Mouse (Mus musculus): ENCODE measurements around the gene Adgrg3.
"Not testable (repeated sequence)": the region's sequence is repeated elsewhere in the genome, so short reads cannot be mapped to it uniquely, and the experiment has no call there.

The Adgrg3 gene

GRCm38 (mm10) chr8:95025421-95025820 is 7.9 kb downstream of the Adgrg3 start:
- no peak for DNase-seq (ENCODE audit: extremely low spot score)

- not testable (repeated sequence) for DNase-seq (ENCODE audit: extremely low spot score)
Measured at GRCm38 (mm10) chr8:95028391-95028790, 10.9 kb downstream of the Adgrg3 start.

- DNase-seq (ENCODE audit: extremely low spot score): no peak
Measured at GRCm38 (mm10) chr8:95037106-95037925, 19.8 kb downstream of the Adgrg3 start.

GRCm38 (mm10) chr8:95041883-95042784 is 24.6 kb downstream of the Adgrg3 start:
- DNase-seq (ENCODE audit: extremely low spot score): no peak

GRCm38 (mm10) chr8:95044811-95045210 is 27.3 kb downstream of the Adgrg3 start:
- DNase-seq (ENCODE audit: extremely low spot score): no peak

GRCm38 (mm10) chr8:95046982-95047381 is 29.5 kb downstream of the Adgrg3 start:
- no peak for DNase-seq (ENCODE audit: extremely low spot score)

- DNase-seq (ENCODE audit: extremely low spot score): no peak
Measured at GRCm38 (mm10) chr8:95047884-95048680, 30.6 kb downstream of the Adgrg3 start.

- DNase-seq (ENCODE audit: extremely low spot score): no peak
Measured at GRCm38 (mm10) chr8:95049636-95050035, 32.1 kb downstream of the Adgrg3 start.

GRCm38 (mm10) chr8:95054438-95054837 is 36.9 kb downstream of the Adgrg3 start:
- DNase-seq (ENCODE audit: extremely low spot score): no peak

- peak; percentile 12 for DNase-seq (ENCODE audit: extremely low spot score)
Measured at GRCm38 (mm10) chr8:95054927-95055510, 37.5 kb downstream of the Adgrg3 start, which contains the start of gene Drc7. Gene Drc7, plus strand, starts transcription at chr8:95055103.

- no peak for DNase-seq (ENCODE audit: extremely low spot score)
Measured at GRCm38 (mm10) chr8:95056414-95056813, 38.9 kb downstream of the Adgrg3 start.

- DNase-seq (ENCODE audit: extremely low spot score): no peak
Measured at GRCm38 (mm10) chr8:95058661-95059060, 41.2 kb downstream of the Adgrg3 start.

- no peak for DNase-seq (ENCODE audit: extremely low spot score)
Measured at GRCm38 (mm10) chr8:95059812-95060533, 42.5 kb downstream of the Adgrg3 start.

GRCm38 (mm10) chr8:95064531-95064930 is 47.0 kb downstream of the Adgrg3 start:
- no peak for DNase-seq (ENCODE audit: extremely low spot score)

- DNase-seq (ENCODE audit: extremely low spot score): peak; percentile 12
Measured at GRCm38 (mm10) chr8:95067582-95067981, 50.1 kb downstream of the Adgrg3 start.

- DNase-seq (ENCODE audit: extremely low spot score): no peak
Measured at GRCm38 (mm10) chr8:95075504-95075903, 58.0 kb downstream of the Adgrg3 start.

- DNase-seq (ENCODE audit: extremely low spot score): no peak
Measured at GRCm38 (mm10) chr8:95076151-95076550, 58.7 kb downstream of the Adgrg3 start.

GRCm38 (mm10) chr8:95078055-95078454 is 60.6 kb downstream of the Adgrg3 start:
- no peak for DNase-seq (ENCODE audit: extremely low spot score)

- DNase-seq (ENCODE audit: extremely low spot score): no peak
Measured at GRCm38 (mm10) chr8:95079305-95079704, 61.8 kb downstream of the Adgrg3 start.
